Mouse (Mus musculus): ENCODE measurements around the gene Adgrf3. TPM values are rescaled to one million over a fixed set of nuclear protein-coding genes. Genes with fewer than 3 reads are reported as not detected.

Gene Adgrf3
- total RNA-seq, 1 experiment from 2014 or later = not detected

- DNase-seq = no peak
Measured at GRCm38 (mm10) chr5:30148133-30148920, 57.2 kb downstream of the Adgrf3 start.

GRCm38 (mm10) chr5:30146526-30146925 lies 59.0 kb downstream of the Adgrf3 start:
- no peak for DNase-seq

Small RNA genes lying within 50 kb of the gene (microRNA-seq; reads per million reads assigned to microRNA genes)
- gene Mir1960 = 2.5 to 2.7 reads per million in 2 experiments

Other genes with a start within 250 kb of the Adgrf3 start
- gene Il6, start 192.6 kb downstream of the Adgrf3 start, total RNA-seq (2021) = not detected in 2 replicates
- 26.6 and 33.0 TPM in 2 replicates for gene Tyms, start 132.1 kb downstream of the Adgrf3 start, total RNA-seq (2021)
- 0.09 TPM in 1 of 2 replicates, not detected in the other for gene Garem2, start 100.6 kb downstream of the Adgrf3 start, total RNA-seq (2021)
- gene 3110082J24Rik, start 99.6 kb downstream of the Adgrf3 start, total RNA-seq (2021) = not detected in 2 replicates
- gene Hadha, start 50.6 kb downstream of the Adgrf3 start, total RNA-seq (2021) = 473 and 483 TPM in 2 replicates
- 681 and 777 TPM in 2 replicates for gene Hadhb, start 50.5 kb downstream of the Adgrf3 start, total RNA-seq (2021)
- 22.6 and 22.7 TPM in 2 replicates for gene Selenoi, start 26.9 kb upstream of the Adgrf3 start, total RNA-seq (2021)
- gene Drc1, start 75.7 kb upstream of the Adgrf3 start, total RNA-seq (2021) = 0.82 TPM in 1 of 2 replicates, not detected in the other